Mouse (Mus musculus) cerebellum, adult 9-11 months (tissue): ENCODE results near the gene Itgb4.
"Not testable (repeated sequence)": the region's sequence is repeated elsewhere in the genome, so short reads cannot be mapped to it uniquely, and the experiment has no call there.

Experiments
- DNase-seq: peaks from one replicate; pipeline ENCODE4 v3.0.0; 2022

The Itgb4 gene

GRCm38 (mm10) chr11:116010948-116011347 lies 36.4 kb downstream of the Itgb4 start:
- no peak for DNase-seq

- no peak for DNase-seq
These were observed 37.2 kb downstream of the Itgb4 start for GRCm38 (mm10) chr11:116011529-116012261.

- peak; percentile 82 for DNase-seq
These were observed 37.9 kb downstream of the Itgb4 start, which contains the start of gene Galk1 for GRCm38 (mm10) chr11:116012262-116012947. Gene Galk1 (minus strand): TSS chr11:116012719.

- DNase-seq = no peak
These were observed 40.3 kb downstream of the Itgb4 start for GRCm38 (mm10) chr11:116014821-116015220.

GRCm38 (mm10) chr11:116018106-116018505 lies 43.6 kb downstream of the Itgb4 start:
- DNase-seq = peak; percentile 67

- DNase-seq = not testable (repeated sequence)
These were observed 44.4 kb downstream of the Itgb4 start for GRCm38 (mm10) chr11:116018867-116019266.

GRCm38 (mm10) chr11:116019360-116019791 lies 44.9 kb downstream of the Itgb4 start:
- no peak for DNase-seq

- peak; percentile 55 for DNase-seq
These were observed 45.5 kb downstream of the Itgb4 start for GRCm38 (mm10) chr11:116019976-116020411.

- no peak for DNase-seq
These were observed 46.0 kb downstream of the Itgb4 start for GRCm38 (mm10) chr11:116020519-116020922.

- no peak for DNase-seq
These were observed 47.1 kb downstream of the Itgb4 start for GRCm38 (mm10) chr11:116021328-116022220.

GRCm38 (mm10) chr11:116022256-116022780 lies 47.8 kb downstream of the Itgb4 start:
- DNase-seq = no peak

GRCm38 (mm10) chr11:116023074-116023770 lies 48.7 kb downstream of the Itgb4 start:
- DNase-seq = not testable (repeated sequence)

GRCm38 (mm10) chr11:116023771-116024355 lies 49.4 kb downstream of the Itgb4 start:
- DNase-seq = peak; percentile 91

GRCm38 (mm10) chr11:116024356-116024808 lies 49.9 kb downstream of the Itgb4 start:
- DNase-seq = peak; percentile 99

GRCm38 (mm10) chr11:116025056-116025845 lies 50.7 kb downstream of the Itgb4 start:
- peak; percentile 62 for DNase-seq

- DNase-seq = no peak
These were observed 53.2 kb downstream of the Itgb4 start, which contains the start of gene H3f3b for GRCm38 (mm10) chr11:116027756-116028155. Gene H3f3b (minus strand): TSS chr11:116027962.

GRCm38 (mm10) chr11:116028177-116028865 lies 53.8 kb downstream of the Itgb4 start:
- peak; percentile 51 for DNase-seq

GRCm38 (mm10) chr11:116029086-116029865 lies 54.8 kb downstream of the Itgb4 start:
- peak; percentile 61 for DNase-seq
